Mouse (Mus musculus) testis, adult 2 months (tissue): ENCODE results near the gene Nos3.

Source experiments
- CTCF ChIP-seq: fragments of 200-500 bp; IDR thresholded peaks from 2 replicates; pipeline ENCODE4 v1.5.1; 2012; ENCODE audit warnings: low read depth, mild to moderate bottlenecking, inconsistent platforms, low read length, moderate library complexity; ENCODE audit not compliant: control insufficient read depth, insufficient read depth, insufficient replicate concordance
- POLR2A ChIP-seq: fragments of 200-500 bp; IDR thresholded peaks from 2 replicates; pipeline ENCODE4 v1.6.1; 2012; ENCODE audit warnings: low read depth, mild to moderate bottlenecking, inconsistent platforms, low read length, moderate library complexity; ENCODE audit not compliant: control insufficient read depth

- TF ChIP-seq CTCF: no peak
- no peak for TF ChIP-seq POLR2A
These were observed 47.5 kb downstream of the Nos3 start for GRCm38 (mm10) chr5:24412063-24412462.
